Mouse (Mus musculus) liver, embryonic 11.5 days (tissue): ENCODE results near the gene Ctcfl. TPM values are rescaled to one million over a fixed set of nuclear protein-coding genes. Genes with fewer than 3 reads are reported as not detected.

ENCODE experiments used
- ATAC-seq: fragments of 200-750 bp; cut with Nextera tagmentation; replicated peaks from 2 replicates; pipeline ENCODE4 v1.8.0; 2017; ENCODE audit warnings: moderate number of reproducible peaks, mild to moderate bottlenecking, moderate TSS enrichment, moderate library complexity; ENCODE audit not compliant: low FRiP score
- DNase-seq: peaks from one replicate; pipeline ENCODE4 v3.0.0-alpha.2; 2017; ENCODE audit warnings: low spot score
- H3K27ac ChIP-seq: fragments of 300-500 bp; sonication (generic); 2 replicates; pipeline ENCODE4 v1.5.1; 2014; ENCODE audit warnings: mild to moderate bottlenecking, low read depth, low read length, control low read depth
- H3K27me3 ChIP-seq: fragments of 300-500 bp; sonication (generic); replicated peaks from 2 replicates; pipeline ENCODE4 v1.6.1; 2014; ENCODE audit warnings: low read length, mixed read lengths; ENCODE audit not compliant: control insufficient read depth, insufficient read depth
- H3K36me3 ChIP-seq: fragments of 300-500 bp; sonication (generic); 2 replicates; pipeline ENCODE4 v1.6.1; 2014; ENCODE audit warnings: mild to moderate bottlenecking, low read length, moderate library complexity, mixed read lengths; ENCODE audit not compliant: control insufficient read depth, insufficient read depth
- H3K4me1 ChIP-seq: fragments of 300-500 bp; sonication (generic); replicated peaks from 2 replicates; pipeline ENCODE4 v1.6.1; 2014; ENCODE audit warnings: low read length, mixed read lengths; ENCODE audit not compliant: control insufficient read depth, insufficient read depth
- H3K4me2 ChIP-seq: fragments of 300-500 bp; sonication (generic); 2 replicates; pipeline ENCODE4 v1.6.1; 2014; ENCODE audit warnings: mild to moderate bottlenecking, control low read depth, moderate library complexity
- H3K4me3 ChIP-seq: fragments of 300-500 bp; sonication (generic); 2 replicates; pipeline ENCODE4 v1.5.1; 2014; ENCODE audit warnings: low read depth, low read length, control low read depth
- H3K9ac ChIP-seq: fragments of 300-500 bp; sonication (generic); 2 replicates; pipeline ENCODE4 v1.6.1; 2014; ENCODE audit warnings: low read depth, low read length, control low read depth
- H3K9me3 ChIP-seq: fragments of 300-500 bp; sonication (generic); 2 replicates; pipeline ENCODE4 v1.6.1; 2016; ENCODE audit warnings: low read length, inconsistent platforms, mixed read lengths; ENCODE audit not compliant: control insufficient read depth
- WGBS: fragments of 180-500 bp; shearing (Covaris S2); extraction: QIAGEN DNeasy Blood & Tissue Kit; methylation state at CpG from one replicate; pipeline ENCODE4 v1.1.7; 2014; 5-methylcytosine and 5-hydroxymethylcytosine counted together
- polyA plus RNA-seq: library from polyadenylated mRNA; unstranded; fragments of >200 nt; fragmentation: Nextera tagmentation; extraction: Ambion mirVana; gene quantifications from 2 replicates; pipeline ENCODE4 v1.2.1, GENCODE M21; 2014

Gene Ctcfl
- polyA plus RNA-seq, 1 experiment from 2014 or later, result 0.07 TPM

GRCm38 (mm10) chr2:173053846-173054245 is 65.5 kb downstream of the Ctcfl start:
- Histone ChIP-seq H3K27me3 (no peaks in the 10 kb centered on the region; the same call in 1 of the 2 replicates), H3K4me2 (no peak overlapping the region), H3K36me3 (no peaks in the 10 kb centered on the region), H3K9me3 (no peaks in the 10 kb centered on the region), H3K9ac (no peak overlapping the region), H3K27ac (no peak overlapping the region), H3K4me1 (peaks cover 32% of the 10 kb centered on the region), H3K4me3 (no peak overlapping the region)
- DNase-seq (no peak), ATAC-seq (no peak)
- WGBS, result 63% methylated on average over 6 of the region's 6 CpGs

GRCm38 (mm10) chr2:173052881-173053280 is 66.4 kb downstream of the Ctcfl start:
- DNase-seq (no peak), ATAC-seq (no peak)
- H3K4me3 ChIP-seq, result no peak overlapping the region
- no peaks in the 10 kb centered on the region; the same call in 1 of the 2 replicates for H3K27me3 ChIP-seq
- H3K9ac ChIP-seq, result no peak overlapping the region
- H3K4me2 ChIP-seq, result no peak overlapping the region
- no peak overlapping the region for H3K27ac ChIP-seq
- WGBS, result 87% methylated on average over 8 of the region's 8 CpGs
- no peaks in the 10 kb centered on the region for H3K36me3 ChIP-seq
- H3K4me1 ChIP-seq, result peaks cover 30% of the 10 kb centered on the region
- H3K9me3 ChIP-seq, result no peaks in the 10 kb centered on the region

GRCm38 (mm10) chr2:173050604-173051382 is 68.5 kb downstream of the Ctcfl start:
- WGBS, result 49% methylated on average over 8 of the region's 8 CpGs
- no peak; the same call in 1 of the 2 replicates for ATAC-seq
- DNase-seq, result no peak
- Histone ChIP-seq H3K4me3 (no peak overlapping the region), H3K4me1 (peaks cover 29% of the 10 kb centered on the region), H3K36me3 (no peaks in the 10 kb centered on the region), H3K27ac (peak overlapping the region; percentile 39; the same call in 1 of the 2 replicates), H3K4me2 (no peak overlapping the region), H3K9me3 (no peaks in the 10 kb centered on the region), H3K27me3 (no peaks in the 10 kb centered on the region; the same call in 1 of the 2 replicates), H3K9ac (no peak overlapping the region)

GRCm38 (mm10) chr2:173049817-173050216 is 69.5 kb downstream of the Ctcfl start:
- no peak for ATAC-seq
- peaks cover 29% of the 10 kb centered on the region for H3K4me1 ChIP-seq

GRCm38 (mm10) chr2:173049231-173049630 is 70.1 kb downstream of the Ctcfl start:
- DNase-seq (no peak), ATAC-seq (no peak)
- Histone ChIP-seq H3K27ac (no peak overlapping the region), H3K4me1 (peaks cover 29% of the 10 kb centered on the region), H3K36me3 (no peaks in the 10 kb centered on the region), H3K4me2 (no peak overlapping the region), H3K9ac (no peak overlapping the region), H3K9me3 (no peaks in the 10 kb centered on the region), H3K27me3 (no peaks in the 10 kb centered on the region; the same call in 1 of the 2 replicates), H3K4me3 (no peak overlapping the region)
- 83% methylated on average over 3 of the region's 3 CpGs for WGBS

More at GRCm38 (mm10) chr2:173049817-173050216, 69.5 kb downstream of the Ctcfl start:
- Histone ChIP-seq H3K27ac (peak overlapping the region; percentile 39; the same call in 1 of the 2 replicates), H3K4me3 (no peak overlapping the region), H3K27me3 (no peaks in the 10 kb centered on the region; the same call in 1 of the 2 replicates), H3K36me3 (no peaks in the 10 kb centered on the region), H3K9ac (no peak overlapping the region), H3K4me2 (no peak overlapping the region), H3K9me3 (no peaks in the 10 kb centered on the region)
- DNase-seq, result no peak
- 52% methylated on average over 6 of the region's 6 CpGs for WGBS

GRCm38 (mm10) chr2:173048041-173048745 is 71.1 kb downstream of the Ctcfl start:
- H3K4me3 ChIP-seq, result 0 out of 2 replicates have a peak overlapping the region, but pooled peaks have one; percentile 14
- H3K4me1 ChIP-seq, result peaks cover 32% of the 10 kb centered on the region
- H3K27ac ChIP-seq, result peak overlapping the region; percentile 57
- no peak overlapping the region for H3K9ac ChIP-seq
- peak overlapping the region; percentile 43 for H3K4me2 ChIP-seq
- H3K27me3 ChIP-seq, result no peaks in the 10 kb centered on the region; the same call in 1 of the 2 replicates
- 53% methylated on average over 17 of the region's 17 CpGs for WGBS
- H3K9me3 ChIP-seq, result no peaks in the 10 kb centered on the region
- DNase-seq (no peak), ATAC-seq (peak; percentile 40; the same call in 1 of the 2 replicates)
- H3K36me3 ChIP-seq, result no peaks in the 10 kb centered on the region

GRCm38 (mm10) chr2:173047471-173047870 is 71.9 kb downstream of the Ctcfl start:
- Histone ChIP-seq H3K9me3 (no peaks in the 10 kb centered on the region), H3K36me3 (no peaks in the 10 kb centered on the region), H3K4me3 (no peak overlapping the region), H3K4me2 (peak overlapping the region; percentile 43), H3K27me3 (no peaks in the 10 kb centered on the region), H3K27ac (no peak overlapping the region; the same call in 1 of the 2 replicates), H3K4me1 (peaks cover 39% of the 10 kb centered on the region), H3K9ac (no peak overlapping the region)
- 72% methylated on average over 5 of the region's 5 CpGs for WGBS
- no peak for DNase-seq
- ATAC-seq, result no peak

GRCm38 (mm10) chr2:173046582-173047297 is 72.6 kb downstream of the Ctcfl start:
- H3K36me3 ChIP-seq, result no peaks in the 10 kb centered on the region
- H3K27ac ChIP-seq, result peak overlapping the region; percentile 62
- no peaks in the 10 kb centered on the region for H3K27me3 ChIP-seq
- peak overlapping the region; percentile 47; the same call in 1 of the 2 replicates for H3K9ac ChIP-seq
- H3K4me2 ChIP-seq, result peak overlapping the region; percentile 30; the same call in 1 of the 2 replicates
- ATAC-seq (peak; percentile 21; the same call in 1 of the 2 replicates), DNase-seq (no peak)
- 37% methylated on average over 15 of the region's 15 CpGs for WGBS
- H3K9me3 ChIP-seq, result no peaks in the 10 kb centered on the region
- H3K4me1 ChIP-seq, result peaks cover 45% of the 10 kb centered on the region
- no peak overlapping the region for H3K4me3 ChIP-seq
